Mouse (Mus musculus): Measurements from ENCODE around the gene Kif1a.

The Kif1a gene

GRCm38 (mm10) chr1:93020602-93021001 is 81.1 kb downstream of the Kif1a start:
- in situ Hi-C loops (cut with MboI), result no loop called here

GRCm38 (mm10) chr1:93018716-93019115 is 83.0 kb downstream of the Kif1a start:
- in situ Hi-C loops (cut with MboI), result no loop called here

DNA sequence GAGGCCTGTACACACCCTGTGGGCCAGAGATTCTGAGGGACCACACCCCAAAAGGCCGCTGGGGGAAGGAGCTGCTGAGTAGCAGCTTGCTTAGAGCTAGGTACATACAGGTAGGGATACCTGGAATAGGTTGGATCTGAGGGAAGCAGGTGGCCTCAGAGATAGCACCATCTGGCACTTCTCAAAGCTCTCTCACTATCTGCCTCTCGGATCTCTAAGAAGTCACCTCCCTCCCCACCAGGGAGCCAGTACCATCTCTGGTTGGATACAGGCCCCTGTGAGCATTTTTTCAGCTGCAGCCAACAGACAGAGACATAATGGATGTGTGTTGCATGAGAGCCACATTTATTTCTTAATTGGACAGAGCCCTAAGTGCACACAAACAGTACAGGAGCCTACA is 86.6 kb downstream of the Kif1a start:
- in situ Hi-C loops (cut with MboI), result no loop called here

GRCm38 (mm10) chr1:93014460-93014859 is 87.3 kb downstream of the Kif1a start:
- in situ Hi-C loops (cut with MboI), result no loop called here

- in situ Hi-C loops (cut with MboI), result no loop called here
These were observed 88.4 kb downstream of the Kif1a start for GRCm38 (mm10) chr1:93013367-93013766.

DNA sequence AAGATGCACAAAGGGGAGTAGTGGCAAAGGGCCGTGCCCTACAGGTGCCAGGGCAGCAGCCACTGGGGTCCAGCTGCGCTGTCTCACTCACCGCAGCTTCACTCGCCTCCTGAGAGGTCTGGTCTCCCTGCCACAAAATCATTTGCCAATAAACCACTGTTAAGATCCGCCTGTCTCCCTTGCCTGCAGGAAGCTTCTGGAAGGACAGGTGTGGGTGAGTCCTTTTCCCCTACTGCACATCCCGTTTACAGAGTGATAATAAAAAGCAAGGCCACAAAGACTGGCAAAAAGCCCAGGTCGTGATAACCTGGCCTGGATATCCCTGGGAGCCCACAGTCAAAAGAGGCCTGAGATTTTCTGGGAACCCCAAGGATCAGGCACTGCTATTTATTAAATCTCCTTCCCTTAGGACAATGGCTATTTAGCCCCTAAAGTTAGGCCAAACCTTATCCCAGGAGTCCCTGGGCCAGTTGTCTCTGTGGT is 89.6 kb downstream of the Kif1a start:
- in situ Hi-C loops (cut with MboI), result no loop called here

- in situ Hi-C loops (cut with MboI), result no loop called here
These were observed 91.0 kb downstream of the Kif1a start for GRCm38 (mm10) chr1:93010731-93011130.

GRCm38 (mm10) chr1:93009196-93009595 is 92.6 kb downstream of the Kif1a start:
- in situ Hi-C loops (cut with MboI), result no loop called here

DNA sequence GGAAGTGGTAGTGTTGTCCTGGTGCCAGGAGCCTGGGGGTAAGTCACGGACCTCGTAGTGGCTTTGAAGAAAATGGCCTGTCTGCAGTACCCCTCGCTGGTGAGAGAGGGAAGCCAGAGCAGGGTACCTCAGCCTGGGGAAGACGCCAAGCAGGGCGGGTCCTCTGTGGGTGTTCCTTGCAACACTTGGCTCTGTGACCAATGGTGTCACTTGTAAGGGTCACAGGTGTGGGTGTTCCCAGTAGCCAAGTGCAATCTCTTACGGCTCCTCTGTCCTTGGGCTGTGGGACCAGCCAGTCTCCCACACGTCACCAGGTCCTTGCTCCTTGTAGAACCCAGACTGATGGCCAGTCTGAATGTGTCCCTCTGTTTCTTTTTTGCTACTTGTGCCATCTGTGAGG is 95.7 kb downstream of the Kif1a start, which contains the start of gene Aqp12:
Aqp12 (plus strand) TSS at position 274 of the 400 bp plus-strand sequence.
- in situ Hi-C loops (cut with MboI), result no loop called here

- in situ Hi-C loops (cut with MboI), result no loop called here
These were observed 108.9 kb downstream of the Kif1a start for GRCm38 (mm10) chr1:92992880-92993279.

DNA sequence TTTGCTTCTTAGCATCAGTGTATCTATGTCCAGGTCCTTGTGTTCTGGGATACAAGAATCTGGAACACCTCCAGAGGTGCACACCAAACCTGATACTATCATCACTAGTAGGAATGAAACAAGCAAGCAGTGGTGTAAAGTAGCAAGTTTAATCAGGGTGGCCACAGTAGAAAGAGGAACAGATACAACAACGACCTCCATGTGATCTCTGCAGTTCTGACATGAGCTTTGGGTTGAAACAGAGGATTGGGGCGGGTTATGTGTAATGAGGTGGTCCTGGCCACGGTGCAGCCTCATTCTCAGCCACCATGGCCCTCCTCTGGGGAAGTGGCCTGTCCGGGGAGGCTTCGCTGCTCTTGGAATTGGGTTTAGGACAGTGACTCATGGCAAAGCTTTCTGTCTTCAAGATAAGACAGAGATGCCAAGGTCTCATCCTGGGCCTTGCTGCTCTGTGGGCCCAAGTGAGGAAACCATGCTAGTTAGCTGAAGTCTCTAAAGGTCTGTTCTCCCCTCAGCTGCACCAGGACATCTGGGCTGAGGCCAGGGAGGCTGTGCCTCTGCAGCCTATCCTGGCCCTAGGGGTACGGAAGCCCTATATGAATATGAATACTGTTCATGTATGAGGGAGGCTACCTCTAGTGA is 109.4 kb downstream of the Kif1a start:
- in situ Hi-C loops (cut with MboI), result no loop called here

- in situ Hi-C loops (cut with MboI), result no loop called here
These were observed 111.9 kb downstream of the Kif1a start for GRCm38 (mm10) chr1:92989891-92990290.

DNA sequence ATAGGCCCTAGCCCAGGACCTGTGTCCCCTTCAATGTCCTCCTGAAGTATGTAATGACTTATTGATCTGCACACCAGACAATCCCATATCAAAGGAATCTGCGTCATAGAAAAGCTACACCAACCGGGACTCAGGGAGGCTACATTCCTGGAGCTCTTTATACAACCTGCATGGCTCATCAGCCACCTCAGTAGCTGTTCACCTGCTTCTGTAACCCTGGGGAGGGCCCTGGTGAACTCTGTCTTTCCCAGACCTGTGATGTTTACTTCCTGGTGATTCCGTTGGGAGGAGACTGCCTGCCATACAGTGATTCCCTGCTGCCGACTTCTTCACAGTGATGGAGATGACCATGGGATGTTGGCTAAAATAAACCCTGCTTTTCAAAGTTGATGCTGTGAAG is 112.9 kb downstream of the Kif1a start:
- in situ Hi-C loops (cut with MboI), result no loop called here

- in situ Hi-C loops (cut with MboI), result no loop called here
These were observed 116.8 kb downstream of the Kif1a start for GRCm38 (mm10) chr1:92984999-92985398.

GRCm38 (mm10) chr1:92982931-92983605 is 118.7 kb downstream of the Kif1a start:
- in situ Hi-C loops (cut with MboI), result no loop called here

- in situ Hi-C loops (cut with MboI), result no loop called here
These were observed 120.5 kb downstream of the Kif1a start for GRCm38 (mm10) chr1:92981056-92981845.

DNA sequence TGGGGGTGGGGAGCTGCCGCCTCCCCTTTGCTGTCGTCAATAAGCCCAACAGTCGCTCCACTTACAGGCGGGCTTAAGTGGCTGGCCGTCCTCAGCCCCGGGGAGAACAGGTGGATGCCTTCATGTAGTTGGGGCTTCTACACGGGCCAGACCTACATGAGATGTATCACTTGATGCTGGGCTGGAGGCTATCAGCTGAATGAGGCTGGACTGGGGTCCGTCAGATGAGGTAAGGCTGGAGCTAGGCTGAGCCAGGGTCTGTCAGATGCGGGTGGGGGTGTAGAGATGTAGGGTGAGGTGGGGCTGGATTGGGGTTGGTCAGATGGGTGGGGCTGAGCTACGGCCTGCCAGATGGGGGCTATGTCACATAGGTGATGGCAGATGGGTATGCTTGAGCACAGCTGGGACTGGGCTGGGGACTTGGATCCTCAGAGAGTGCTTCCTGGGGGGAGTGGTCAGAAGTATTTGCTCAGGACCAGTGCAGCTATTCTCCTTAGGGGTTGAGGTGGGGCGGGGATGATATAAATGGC is 122.6 kb downstream of the Kif1a start:
- in situ Hi-C loops (cut with MboI), result no loop called here

- in situ Hi-C loops (cut with MboI), result no loop called here
These were observed 123.1 kb downstream of the Kif1a start for GRCm38 (mm10) chr1:92978645-92979044.

GRCm38 (mm10) chr1:92976141-92976566 is 125.6 kb downstream of the Kif1a start:
- in situ Hi-C loops (cut with MboI), result no loop called here

GRCm38 (mm10) chr1:92972854-92973253 is 128.9 kb downstream of the Kif1a start:
- in situ Hi-C loops (cut with MboI), result no loop called here

- in situ Hi-C loops (cut with MboI), result no loop called here
These were observed 129.6 kb downstream of the Kif1a start for GRCm38 (mm10) chr1:92971879-92972795.
